Mouse (Mus musculus) CH12.LX (cell line): ENCODE results near the gene Hist2h2aa2.
A peak's percentile ranks its signal among the peaks of the same experiment; 100 is the strongest.

Experiments
- NELFE ChIP-seq: IDR thresholded peaks from 2 replicates; pipeline ENCODE4 v1.6.1; 2011; ENCODE audit warnings: low read depth, low read length, improper control_type of control experiment
- ZMIZ1 ChIP-seq: IDR thresholded peaks from 2 replicates; pipeline ENCODE4 v1.6.1; 2012; ENCODE audit warnings: low read depth, mild to moderate bottlenecking, inconsistent platforms, low read length, improper control_type of control experiment

DNA sequence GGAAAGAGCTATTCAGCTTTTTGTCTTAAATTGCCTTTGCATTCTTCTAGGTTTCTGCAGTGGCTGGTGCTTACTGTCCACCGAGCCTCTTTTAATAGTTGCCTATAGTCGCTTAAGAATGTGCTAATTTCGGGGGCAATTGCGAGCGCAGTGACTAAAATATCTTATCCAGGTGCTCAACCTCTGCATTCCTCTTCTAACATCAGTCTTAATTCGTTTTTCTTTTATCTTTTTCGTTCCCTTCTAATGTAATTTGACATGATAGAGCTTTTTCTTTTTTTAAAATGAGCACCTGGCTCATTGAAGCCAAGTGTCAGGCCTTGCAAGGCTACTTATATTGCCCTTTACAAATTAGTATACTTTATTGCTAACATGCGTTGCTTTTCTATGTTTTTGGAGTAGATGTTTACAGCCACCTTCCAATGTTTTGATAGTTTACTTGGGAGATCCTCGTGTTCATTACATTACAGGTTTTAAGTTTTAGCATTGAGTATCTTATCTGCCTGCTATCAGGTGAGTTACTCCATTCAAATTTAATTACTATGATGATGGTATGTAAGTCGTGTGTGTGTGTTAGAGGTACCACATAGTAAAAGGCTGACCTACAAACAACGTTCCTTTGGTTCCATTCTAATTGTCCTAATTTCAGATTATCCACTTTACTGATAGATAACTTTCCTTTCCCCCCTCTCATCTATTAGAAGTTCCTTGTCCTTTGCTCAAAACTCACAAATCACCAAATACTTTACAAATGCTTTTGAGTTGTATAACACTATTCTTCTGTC, 7.5 kb upstream of the Hist2h2aa2 start:
- TF ChIP-seq ZMIZ1 (peak; percentile 95), NELFE (no peak; the same call in 1 of the 2 replicates)
